Mouse (Mus musculus) cerebellum, adult 2 months (tissue): ENCODE data around the gene Rasal2.

Source experiments
- CTCF ChIP-seq: fragments of 200-500 bp; IDR thresholded peaks from 2 replicates; pipeline ENCODE4 v1.5.1; 2011; ENCODE audit warnings: low read depth, mild to moderate bottlenecking, control low read depth, low read length, moderate library complexity, borderline replicate concordance; ENCODE audit not compliant: insufficient read depth
- POLR2A ChIP-seq: fragments of 200-500 bp; IDR thresholded peaks from 2 replicates; pipeline ENCODE4 v1.6.1; 2011; ENCODE audit warnings: low read length, control low read depth, borderline replicate concordance; ENCODE audit not compliant: insufficient read depth

DNA sequence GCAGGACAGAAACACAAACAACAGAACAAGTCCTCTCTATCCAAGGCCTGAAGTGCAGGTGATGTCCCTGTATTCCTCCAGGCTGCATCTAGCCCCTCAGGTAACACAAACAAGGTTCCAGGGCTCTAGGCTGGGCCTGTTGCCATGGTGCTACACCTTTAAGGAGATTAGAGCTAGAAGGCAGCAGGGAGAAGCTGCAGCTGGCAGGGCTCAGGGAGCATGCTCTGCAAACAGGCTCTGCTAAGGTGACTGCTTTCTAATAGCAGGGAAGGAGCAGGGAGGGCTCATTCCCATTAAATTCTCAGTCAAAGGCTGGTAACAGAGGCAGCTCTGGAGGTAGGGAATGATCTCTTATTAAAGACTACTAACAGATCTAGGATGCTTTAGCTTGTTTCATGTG lies 231.3 kb downstream of the Rasal2 start:
- TF ChIP-seq CTCF (no peak), POLR2A (no peak)
